Mouse (Mus musculus): ENCODE measurements around the gene Tm6sf2.
"Not testable (repeated sequence)": the region's sequence is repeated elsewhere in the genome, so short reads cannot be mapped to it uniquely, and the experiment has no call there.

Gene Tm6sf2

GRCm38 (mm10) chr8:70072441-70073069 lies at the start of gene Tm6sf2:
TSS of gene Tm6sf2 (plus strand) at chr8:70072924.
- DNase-seq (ENCODE audit: low spot score), result peak; percentile 11

DNA sequence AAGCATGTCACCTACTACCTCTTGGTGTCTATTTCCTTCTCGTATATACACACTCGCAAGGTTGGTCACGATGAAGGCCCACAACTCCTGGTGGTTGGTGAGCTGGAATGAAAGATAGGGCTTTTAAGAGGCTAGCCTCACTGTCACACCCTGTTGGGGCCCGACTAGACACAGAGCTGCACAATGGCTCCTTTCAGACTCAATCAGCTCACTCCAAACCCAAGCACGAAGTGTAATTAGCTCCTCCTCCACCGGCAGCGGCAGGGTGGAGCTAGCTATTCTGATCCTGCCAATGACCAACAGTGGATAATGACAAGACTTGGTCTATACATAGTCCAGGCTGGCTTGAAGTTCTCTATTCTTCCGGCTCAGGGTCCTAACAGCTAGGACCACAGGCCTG lies 49.1 kb upstream of the Tm6sf2 start:
- DNase-seq (ENCODE audit: low spot score), result no peak

- DNase-seq (ENCODE audit: low spot score), result no peak
These were observed 46.6 kb upstream of the Tm6sf2 start for GRCm38 (mm10) chr8:70026151-70026550.

GRCm38 (mm10) chr8:70030255-70030654 lies 42.5 kb upstream of the Tm6sf2 start:
- no peak for DNase-seq (ENCODE audit: low spot score)

DNA sequence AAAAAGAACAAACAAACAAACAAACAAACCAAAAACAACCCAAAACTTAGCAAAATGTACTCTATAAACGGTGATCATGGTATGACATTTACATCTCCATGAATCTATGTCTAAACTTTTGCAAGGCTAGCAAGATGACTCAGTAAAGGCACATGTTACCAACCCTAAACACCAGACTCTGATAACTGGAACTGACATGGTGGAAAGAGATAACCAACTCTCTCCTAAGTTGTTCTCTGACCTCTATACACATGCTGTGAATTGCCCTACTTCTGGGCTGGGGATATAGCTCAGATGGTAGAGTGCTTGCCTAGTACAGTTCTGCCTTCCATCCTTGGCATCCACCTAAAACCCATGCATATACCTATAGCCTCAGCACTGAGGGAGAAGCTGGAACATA lies 34.7 kb upstream of the Tm6sf2 start:
- DNase-seq (ENCODE audit: low spot score), result no peak

DNA sequence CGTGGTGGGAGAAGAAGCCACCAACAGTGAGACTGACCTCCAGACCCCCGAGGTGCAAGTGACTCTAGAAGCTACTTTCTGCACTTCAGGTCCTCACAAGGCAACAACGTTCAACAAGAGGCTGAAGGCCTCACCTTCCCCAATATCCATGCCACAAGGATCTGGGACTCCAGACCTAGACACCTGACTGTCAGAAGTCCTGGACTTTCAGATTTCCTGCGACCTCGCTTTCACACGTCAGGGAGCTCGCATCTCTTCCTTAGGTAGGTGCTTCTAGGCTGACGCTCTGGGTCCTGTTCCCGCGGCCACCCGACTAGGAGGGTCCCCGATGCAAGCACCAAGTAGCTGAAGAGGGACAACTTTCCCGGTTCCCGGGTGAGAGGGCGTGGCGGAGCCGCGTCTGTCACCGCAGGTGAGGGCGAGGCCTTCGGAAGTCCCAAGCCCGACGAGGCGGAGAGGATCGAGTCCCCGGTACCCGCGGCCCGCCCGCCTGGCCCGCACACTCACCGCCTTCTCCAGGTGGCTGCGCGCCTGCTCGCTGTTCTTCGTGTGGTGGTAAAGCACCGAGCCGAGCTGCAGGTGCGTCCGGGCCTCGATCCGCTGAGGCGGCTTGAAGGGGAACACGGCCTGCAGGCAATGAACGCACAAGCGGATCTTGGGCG lies 30.7 kb upstream of the Tm6sf2 start:
- peak; percentile 10 for DNase-seq (ENCODE audit: low spot score)

- DNase-seq (ENCODE audit: low spot score), result peak; percentile 97
These were observed 29.9 kb upstream of the Tm6sf2 start, which contains the start of the genes Mau2 and Sugp1 for GRCm38 (mm10) chr8:70042583-70043455. TSS of gene Mau2 (minus strand) at chr8:70042734. TSS of gene Sugp1 (plus strand) at chr8:70042813.

DNA sequence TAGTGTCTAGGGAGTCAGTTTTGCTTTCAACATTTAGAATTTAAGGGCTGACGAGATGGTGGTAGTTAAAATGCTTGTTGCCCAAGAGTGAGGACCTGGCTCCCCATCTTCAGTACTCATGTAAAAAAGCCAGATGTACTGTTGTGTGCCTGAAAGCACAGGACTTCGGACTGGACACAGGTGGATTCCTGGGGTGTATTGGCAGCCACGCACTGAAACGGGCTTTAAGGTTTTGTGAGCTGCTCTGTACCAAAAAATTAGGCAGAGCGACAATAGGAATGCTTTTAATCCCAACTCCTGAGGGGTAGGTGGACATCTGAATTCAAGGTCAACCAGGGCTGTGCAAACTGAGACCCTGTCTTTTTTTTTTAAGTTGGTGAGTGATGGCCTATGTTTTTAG lies 28.7 kb upstream of the Tm6sf2 start:
- DNase-seq (ENCODE audit: low spot score), result no peak

GRCm38 (mm10) chr8:70049662-70050061 lies 23.1 kb upstream of the Tm6sf2 start:
- no peak for DNase-seq (ENCODE audit: low spot score)

- DNase-seq (ENCODE audit: low spot score), result not testable (repeated sequence)
These were observed 22.3 kb upstream of the Tm6sf2 start for GRCm38 (mm10) chr8:70050434-70050833.

DNA sequence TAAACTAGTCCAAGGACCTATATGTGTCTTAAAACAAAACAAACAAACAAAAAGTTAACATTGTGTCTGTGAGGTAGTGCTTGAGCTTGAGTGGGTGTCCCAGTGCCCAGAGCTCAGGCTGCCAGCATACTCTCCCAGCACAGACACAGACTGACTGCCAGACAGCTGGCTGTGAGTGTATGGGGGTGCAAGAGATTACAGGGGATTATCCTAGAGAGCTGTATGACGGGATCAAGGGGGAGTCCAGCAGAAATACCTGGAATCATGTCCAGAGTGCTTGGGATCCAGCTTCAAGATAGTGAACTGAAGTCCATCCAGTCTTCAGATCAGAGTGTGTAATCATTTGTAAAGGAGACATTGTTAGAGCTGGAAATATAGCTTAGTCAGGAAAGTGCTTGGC lies 15.0 kb upstream of the Tm6sf2 start:
- DNase-seq (ENCODE audit: low spot score), result no peak

GRCm38 (mm10) chr8:70071836-70072440 lies 786 bp upstream of the Tm6sf2 start:
- no peak for DNase-seq (ENCODE audit: low spot score)

DNA sequence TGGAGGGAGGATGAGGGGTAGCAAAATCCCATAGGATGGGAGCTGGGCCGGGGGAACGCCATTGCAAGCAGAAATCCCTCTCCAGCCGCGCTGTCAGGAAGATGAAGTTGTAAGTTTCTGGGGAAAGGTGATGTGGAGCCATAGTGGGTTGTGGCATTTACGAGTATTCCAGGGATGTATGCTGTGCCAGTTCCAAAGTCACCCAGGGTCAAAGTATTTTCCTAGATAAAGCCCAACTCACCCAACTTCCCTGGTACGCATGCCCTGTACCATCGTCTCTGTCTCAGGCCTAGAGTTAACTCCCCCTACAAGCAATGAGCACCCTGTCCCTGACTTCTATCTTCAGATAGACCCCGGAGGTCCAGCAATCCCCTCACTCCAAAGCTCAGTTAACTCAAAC lies 396 bp downstream of the Tm6sf2 start:
- DNase-seq (ENCODE audit: low spot score), result no peak

DNA sequence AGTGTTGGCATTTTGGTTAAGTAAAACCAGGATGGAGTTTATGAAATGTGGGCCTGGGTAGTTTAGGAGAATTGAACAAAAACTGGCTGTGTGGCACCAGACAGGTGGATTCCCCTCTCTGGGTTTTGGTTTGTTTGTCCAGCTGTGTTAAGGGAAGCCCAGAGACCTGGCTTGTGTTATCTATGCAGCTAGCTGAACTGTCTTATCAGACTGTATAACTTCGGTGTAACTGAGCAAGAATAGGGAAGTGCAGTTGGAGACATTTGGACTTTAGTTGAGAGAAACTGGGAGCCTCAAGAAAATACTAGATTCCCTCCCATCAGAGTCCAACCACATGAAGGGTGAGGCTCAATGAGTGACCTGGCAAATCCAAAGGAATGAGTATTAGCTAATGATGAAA lies 958 bp downstream of the Tm6sf2 start:
- no peak for DNase-seq (ENCODE audit: low spot score)

GRCm38 (mm10) chr8:70081976-70082375 lies 9.3 kb downstream of the Tm6sf2 start:
- no peak for DNase-seq (ENCODE audit: low spot score)

GRCm38 (mm10) chr8:70083285-70083684 lies 10.6 kb downstream of the Tm6sf2 start, which contains the start of gene Hapln4:
TSS of gene Hapln4 (plus strand) at chr8:70083457.
- DNase-seq (ENCODE audit: low spot score), result peak; percentile 80

DNA sequence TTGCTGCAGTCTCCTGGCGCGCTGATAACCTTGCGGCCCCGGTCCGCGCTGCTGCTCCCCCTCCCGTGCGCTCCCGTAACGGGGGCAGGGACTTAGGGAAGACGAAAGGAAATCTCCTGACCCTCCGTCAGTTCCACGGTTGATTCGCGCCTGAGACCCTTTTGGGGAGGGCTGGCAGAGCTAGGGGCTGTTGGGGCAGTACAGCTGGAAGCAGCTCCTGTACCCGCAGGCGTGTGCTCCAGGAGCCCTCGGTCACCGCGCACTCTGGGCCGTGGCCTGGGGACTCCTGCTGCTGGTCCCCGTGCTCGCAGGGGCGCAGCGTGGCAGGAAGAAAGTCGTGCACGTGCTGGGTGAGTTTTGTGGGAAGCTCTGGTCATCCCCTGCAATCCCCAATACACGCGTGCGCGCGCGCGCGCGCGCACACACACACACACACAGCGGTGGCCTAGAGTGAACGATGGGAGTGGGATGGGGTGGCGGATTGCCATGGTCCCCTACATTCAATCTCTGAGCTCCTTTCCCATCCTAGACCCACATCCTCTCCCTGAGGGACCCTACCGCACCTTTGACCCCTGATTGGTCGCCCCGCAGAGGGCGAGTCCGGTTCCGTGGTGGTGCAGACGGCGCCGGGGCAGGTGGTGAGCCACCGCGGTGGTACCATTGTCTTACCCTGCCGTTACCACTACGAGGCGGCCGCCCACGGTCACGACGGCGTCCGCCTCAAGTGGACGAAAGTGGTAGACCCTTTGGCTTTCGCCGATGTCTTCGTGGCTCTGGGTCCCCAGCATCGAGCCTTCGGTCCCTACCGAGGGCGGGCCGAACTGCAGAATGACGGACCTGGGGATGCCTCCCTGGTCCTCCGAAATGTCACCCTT lies 11.7 kb downstream of the Tm6sf2 start:
- peak; percentile 48 for DNase-seq (ENCODE audit: low spot score)

- DNase-seq (ENCODE audit: low spot score), result no peak
These were observed 13.4 kb downstream of the Tm6sf2 start for GRCm38 (mm10) chr8:70086151-70086550.

GRCm38 (mm10) chr8:70087237-70087636 lies 14.5 kb downstream of the Tm6sf2 start:
- no peak for DNase-seq (ENCODE audit: low spot score)

GRCm38 (mm10) chr8:70087836-70088650 lies 15.3 kb downstream of the Tm6sf2 start:
- DNase-seq (ENCODE audit: low spot score), result peak; percentile 78
